Mouse (Mus musculus): ENCODE data around the gene Pin4. TPM values are rescaled to one million over a fixed set of nuclear protein-coding genes. Genes with fewer than 3 reads are reported as not detected.
A peak's percentile ranks its signal among the peaks of the same experiment; 100 is the strongest.

The Pin4 gene
- polyA plus RNA-seq (2015; fragmentation: Nextera tagmentation; extraction: Ambion mirVana) = 43.3 and 54.5 TPM in 2 replicates

GRCm38 (mm10) chrX:102119042-102119864 lies at the start of gene Pin4:
Pin4 (plus strand) TSS chrX:102119447.
- no peaks in the 10 kb centered on the region; the same call in 1 of the 2 replicates for H3K36me3 ChIP-seq (ENCODE audit: control insufficient read depth, insufficient read depth, low read length)
- H3K27ac ChIP-seq (ENCODE audit: low read length) = no peak within 1 kb of the TSS; the same call in 1 of the 2 replicates
- peak within 1 kb of the TSS; percentile 66 for H3K4me3 ChIP-seq (replicated peaks; ENCODE audit: low read length)
- H3K27me3 ChIP-seq (ENCODE audit: control insufficient read depth, insufficient read depth, low read length) = no peaks in the 10 kb centered on the region; the same call in 1 of the 2 replicates
- no peaks in the 10 kb centered on the region for H3K9me3 ChIP-seq (replicated peaks; ENCODE audit: control insufficient read depth, low read length)
- H3K4me2 ChIP-seq (ENCODE audit: low read depth, low read length) = peak within 1 kb of the TSS; percentile 56
- H3K9ac ChIP-seq (ENCODE audit: low read length) = peak within 1 kb of the TSS; percentile 75
- no peaks in the 10 kb centered on the region for H3K4me1 ChIP-seq (ENCODE audit: control insufficient read depth, insufficient read depth, low read length)
- 13% methylated on average over 30 of the region's 30 CpGs for WGBS
- ATAC-seq (ENCODE audit: insufficient read depth, low FRiP score) = peak; percentile 99

- peaks cover 10% of the 10 kb centered on the region; the same call in 1 of the 2 replicates for H3K27me3 ChIP-seq (ENCODE audit: control insufficient read depth, insufficient read depth, low read length)
- ATAC-seq (ENCODE audit: insufficient read depth, low FRiP score) = peak; percentile 92
- H3K4me2 ChIP-seq (ENCODE audit: low read depth, low read length) = peak within 1 kb of the TSS; percentile 64
- H3K4me3 ChIP-seq (replicated peaks; ENCODE audit: low read length) = peak within 1 kb of the TSS; percentile 54
- no peaks in the 10 kb centered on the region for H3K9me3 ChIP-seq (replicated peaks; ENCODE audit: control insufficient read depth, low read length)
- peaks cover 3% of the 10 kb centered on the region; the same call in 1 of the 2 replicates for H3K4me1 ChIP-seq (ENCODE audit: control insufficient read depth, insufficient read depth, low read length)
- no peaks in the 10 kb centered on the region for H3K36me3 ChIP-seq (ENCODE audit: control insufficient read depth, insufficient read depth, low read length)
- H3K9ac ChIP-seq (ENCODE audit: low read length) = peak within 1 kb of the TSS; percentile 71
- WGBS = 13% methylated on average over 61 of the region's 61 CpGs
- H3K27ac ChIP-seq (ENCODE audit: low read length) = peak within 1 kb of the TSS; percentile 57
Measured at GRCm38 (mm10) chrX:102070591-102071471, 48.4 kb upstream of the Pin4 start, which contains the start of gene Rtl5. Rtl5 (minus strand) TSS chrX:102071304.

GRCm38 (mm10) chrX:102071517-102071916 lies 47.7 kb upstream of the Pin4 start:
- H3K9ac ChIP-seq (ENCODE audit: low read length) = peak overlapping the region; percentile 71; the same call in 1 of the 2 replicates

GRCm38 (mm10) chrX:102073605-102074325 lies 45.5 kb upstream of the Pin4 start:
- WGBS = 84% methylated on average over 14 of the region's 14 CpGs
- Histone ChIP-seq H3K4me2 (ENCODE audit: low read depth, low read length) (no peak overlapping the region), H3K9me3 (replicated peaks; ENCODE audit: control insufficient read depth, low read length) (no peaks in the 10 kb centered on the region), H3K36me3 (ENCODE audit: control insufficient read depth, insufficient read depth, low read length) (no peaks in the 10 kb centered on the region), H3K27ac (ENCODE audit: low read length) (no peak overlapping the region), H3K27me3 (ENCODE audit: control insufficient read depth, insufficient read depth, low read length) (peaks cover 10% of the 10 kb centered on the region; the same call in 1 of the 2 replicates), H3K4me3 (replicated peaks; ENCODE audit: low read length) (no peak overlapping the region), H3K9ac (ENCODE audit: low read length) (no peak overlapping the region), H3K4me1 (ENCODE audit: control insufficient read depth, insufficient read depth, low read length) (peaks cover 3% of the 10 kb centered on the region; the same call in 1 of the 2 replicates)
- ATAC-seq (ENCODE audit: insufficient read depth, low FRiP score) = no peak

More at GRCm38 (mm10) chrX:102071517-102071916, 47.7 kb upstream of the Pin4 start:
- peak overlapping the region; percentile 37; the same call in 1 of the 2 replicates for H3K27ac ChIP-seq (ENCODE audit: low read length)
- no peaks in the 10 kb centered on the region for H3K36me3 ChIP-seq (ENCODE audit: control insufficient read depth, insufficient read depth, low read length)
- ATAC-seq (ENCODE audit: insufficient read depth, low FRiP score) = no peak
- 19% methylated on average over 2 of the region's 2 CpGs for WGBS
- peaks cover 3% of the 10 kb centered on the region; the same call in 1 of the 2 replicates for H3K4me1 ChIP-seq (ENCODE audit: control insufficient read depth, insufficient read depth, low read length)
- peak overlapping the region; percentile 54 for H3K4me3 ChIP-seq (replicated peaks; ENCODE audit: low read length)
- H3K9me3 ChIP-seq (replicated peaks; ENCODE audit: control insufficient read depth, low read length) = no peaks in the 10 kb centered on the region
- H3K27me3 ChIP-seq (ENCODE audit: control insufficient read depth, insufficient read depth, low read length) = peaks cover 10% of the 10 kb centered on the region; the same call in 1 of the 2 replicates
- peak overlapping the region; percentile 64 for H3K4me2 ChIP-seq (ENCODE audit: low read depth, low read length)

GRCm38 (mm10) chrX:102074435-102074834 lies 44.8 kb upstream of the Pin4 start:
- no peak for ATAC-seq (ENCODE audit: insufficient read depth, low FRiP score)
- Histone ChIP-seq H3K9ac (ENCODE audit: low read length) (no peak overlapping the region), H3K4me3 (replicated peaks; ENCODE audit: low read length) (no peak overlapping the region), H3K36me3 (ENCODE audit: control insufficient read depth, insufficient read depth, low read length) (no peaks in the 10 kb centered on the region), H3K4me2 (ENCODE audit: low read depth, low read length) (no peak overlapping the region), H3K27me3 (ENCODE audit: control insufficient read depth, insufficient read depth, low read length) (peaks cover 11% of the 10 kb centered on the region; the same call in 1 of the 2 replicates), H3K4me1 (ENCODE audit: control insufficient read depth, insufficient read depth, low read length) (peaks cover 3% of the 10 kb centered on the region; the same call in 1 of the 2 replicates), H3K27ac (ENCODE audit: low read length) (no peak overlapping the region), H3K9me3 (replicated peaks; ENCODE audit: control insufficient read depth, low read length) (no peaks in the 10 kb centered on the region)
- WGBS = 75% methylated on average over 5 of the region's 5 CpGs

- no peaks in the 10 kb centered on the region for H3K36me3 ChIP-seq (ENCODE audit: control insufficient read depth, insufficient read depth, low read length)
- no peaks in the 10 kb centered on the region for H3K9me3 ChIP-seq (replicated peaks; ENCODE audit: control insufficient read depth, low read length)
- no peak overlapping the region for H3K4me2 ChIP-seq (ENCODE audit: low read depth, low read length)
- H3K9ac ChIP-seq (ENCODE audit: low read length) = no peak overlapping the region
- H3K4me3 ChIP-seq (replicated peaks; ENCODE audit: low read length) = no peak overlapping the region
- no peak overlapping the region for H3K27ac ChIP-seq (ENCODE audit: low read length)
- WGBS = 91% methylated on average over 4 of the region's 4 CpGs
- H3K27me3 ChIP-seq (ENCODE audit: control insufficient read depth, insufficient read depth, low read length) = peaks cover 14% of the 10 kb centered on the region; the same call in 1 of the 2 replicates
- H3K4me1 ChIP-seq (ENCODE audit: control insufficient read depth, insufficient read depth, low read length) = peaks cover 2% of the 10 kb centered on the region; the same call in 1 of the 2 replicates
- ATAC-seq (ENCODE audit: insufficient read depth, low FRiP score) = no peak
Measured at GRCm38 (mm10) chrX:102075158-102075557, 44.1 kb upstream of the Pin4 start.

GRCm38 (mm10) chrX:102076886-102077765 lies 42.1 kb upstream of the Pin4 start:
- no peak overlapping the region for H3K4me3 ChIP-seq (replicated peaks; ENCODE audit: low read length)
- no peaks in the 10 kb centered on the region for H3K36me3 ChIP-seq (ENCODE audit: control insufficient read depth, insufficient read depth, low read length)
- no peaks in the 10 kb centered on the region for H3K4me1 ChIP-seq (ENCODE audit: control insufficient read depth, insufficient read depth, low read length)
- WGBS = 80% methylated on average over 7 of the region's 7 CpGs
- no peak overlapping the region for H3K4me2 ChIP-seq (ENCODE audit: low read depth, low read length)
- H3K9ac ChIP-seq (ENCODE audit: low read length) = no peak overlapping the region
- no peak overlapping the region for H3K27ac ChIP-seq (ENCODE audit: low read length)
- no peak for ATAC-seq (ENCODE audit: insufficient read depth, low FRiP score)
- H3K27me3 ChIP-seq (ENCODE audit: control insufficient read depth, insufficient read depth, low read length) = peaks cover 6% of the 10 kb centered on the region; the same call in 1 of the 2 replicates
- H3K9me3 ChIP-seq (replicated peaks; ENCODE audit: control insufficient read depth, low read length) = no peaks in the 10 kb centered on the region
